Mouse (Mus musculus): ENCODE data around the gene Ptp4a2. TPM values are rescaled to one million over a fixed set of nuclear protein-coding genes. Genes with fewer than 3 reads are reported as not detected.
"Not testable (repeated sequence)": the region's sequence is repeated elsewhere in the genome, so short reads cannot be mapped to it uniquely, and the experiment has no call there.

The Ptp4a2 gene
- polyA plus RNA-seq, 1 experiment from 2014 or later: 311 TPM

GRCm38 (mm10) chr4:129879206-129879780 is 68.3 kb downstream of the Ptp4a2 start:
- peaks cover 35% of the 10 kb centered on the region for H3K4me1 ChIP-seq
- 71% methylated on average over 4 of the region's 4 CpGs for WGBS
- H3K9ac ChIP-seq: no peak overlapping the region
- H3K9me3 ChIP-seq (replicated peaks): no peaks in the 10 kb centered on the region
- no peaks in the 10 kb centered on the region for H3K27me3 ChIP-seq
- no peaks in the 10 kb centered on the region for H3K36me3 ChIP-seq
- H3K4me2 ChIP-seq: no peak overlapping the region
- H3K27ac ChIP-seq: no peak overlapping the region
- ATAC-seq (replicated peaks; ENCODE audit: low FRiP score): no peak
- no peak overlapping the region for H3K4me3 ChIP-seq (replicated peaks)

- Histone ChIP-seq H3K9ac (no peak overlapping the region), H3K27ac (no peak overlapping the region), H3K27me3 (no peaks in the 10 kb centered on the region), H3K9me3 (replicated peaks) (no peaks in the 10 kb centered on the region), H3K4me2 (no peak overlapping the region), H3K36me3 (no peaks in the 10 kb centered on the region), H3K4me1 (peaks cover 35% of the 10 kb centered on the region), H3K4me3 (replicated peaks) (no peak overlapping the region)
- no peak for ATAC-seq (replicated peaks; ENCODE audit: low FRiP score)
- WGBS: 69% methylated on average over 7 of the region's 7 CpGs
Observed at GRCm38 (mm10) chr4:129880615-129881014, 69.6 kb downstream of the Ptp4a2 start.

- no peak overlapping the region for H3K9ac ChIP-seq
- no peak overlapping the region for H3K4me2 ChIP-seq
- no peak for ATAC-seq (replicated peaks; ENCODE audit: low FRiP score)
- 34% methylated on average over 3 of the region's 3 CpGs for WGBS
- peak overlapping the region; percentile 60; the same call in 1 of the 2 replicates for H3K27ac ChIP-seq
- no peak overlapping the region for H3K4me3 ChIP-seq (replicated peaks)
- peaks cover 32% of the 10 kb centered on the region for H3K4me1 ChIP-seq
- H3K27me3 ChIP-seq: no peaks in the 10 kb centered on the region
- no peaks in the 10 kb centered on the region for H3K36me3 ChIP-seq
- no peaks in the 10 kb centered on the region for H3K9me3 ChIP-seq (replicated peaks)
Observed at GRCm38 (mm10) chr4:129881661-129882060, 70.6 kb downstream of the Ptp4a2 start.

GRCm38 (mm10) chr4:129882555-129883293 is 71.7 kb downstream of the Ptp4a2 start:
- H3K27me3 ChIP-seq: no peaks in the 10 kb centered on the region
- H3K27ac ChIP-seq: peak overlapping the region; percentile 60
- H3K4me1 ChIP-seq: peaks cover 22% of the 10 kb centered on the region
- 23% methylated on average over 11 of the region's 11 CpGs for WGBS
- peak; percentile 54; the same call in 1 of the 2 replicates for ATAC-seq (replicated peaks; ENCODE audit: low FRiP score)
- no peaks in the 10 kb centered on the region for H3K9me3 ChIP-seq (replicated peaks)
- H3K36me3 ChIP-seq: no peaks in the 10 kb centered on the region
- peak overlapping the region; percentile 10; the same call in 1 of the 2 replicates for H3K4me3 ChIP-seq (replicated peaks)
- H3K9ac ChIP-seq: no peak overlapping the region
- H3K4me2 ChIP-seq: peak overlapping the region; percentile 46

GRCm38 (mm10) chr4:129884041-129884930 is 73.3 kb downstream of the Ptp4a2 start:
- Histone ChIP-seq H3K4me2 (no peak overlapping the region), H3K27ac (no peak overlapping the region), H3K4me3 (replicated peaks) (no peak overlapping the region), H3K9ac (no peak overlapping the region), H3K9me3 (replicated peaks) (no peaks in the 10 kb centered on the region), H3K27me3 (no peaks in the 10 kb centered on the region), H3K36me3 (no peaks in the 10 kb centered on the region), H3K4me1 (peaks cover 18% of the 10 kb centered on the region)
- 75% methylated on average over 12 of the region's 12 CpGs for WGBS
- ATAC-seq (replicated peaks; ENCODE audit: low FRiP score): no peak

- H3K36me3 ChIP-seq: no peaks in the 10 kb centered on the region
- no peak overlapping the region for H3K4me3 ChIP-seq (replicated peaks)
- ATAC-seq (replicated peaks; ENCODE audit: low FRiP score): no peak
- 77% methylated on average over 10 of the region's 10 CpGs for WGBS
- H3K9ac ChIP-seq: no peak overlapping the region
- H3K4me1 ChIP-seq: no peaks in the 10 kb centered on the region
- no peaks in the 10 kb centered on the region for H3K9me3 ChIP-seq (replicated peaks)
- no peak overlapping the region for H3K27ac ChIP-seq
- H3K4me2 ChIP-seq: no peak overlapping the region
- no peaks in the 10 kb centered on the region for H3K27me3 ChIP-seq
Observed at GRCm38 (mm10) chr4:129889661-129890060, 78.6 kb downstream of the Ptp4a2 start.

GRCm38 (mm10) chr4:129890094-129890493 is 79.1 kb downstream of the Ptp4a2 start:
- ATAC-seq (replicated peaks; ENCODE audit: low FRiP score): no peak
- no peaks in the 10 kb centered on the region for H3K4me1 ChIP-seq
- no peak overlapping the region for H3K4me2 ChIP-seq
- no peak overlapping the region for H3K4me3 ChIP-seq (replicated peaks)
- WGBS: 88% methylated on average over 7 of the region's 7 CpGs
- no peak overlapping the region for H3K9ac ChIP-seq
- H3K27me3 ChIP-seq: no peaks in the 10 kb centered on the region
- no peak overlapping the region for H3K27ac ChIP-seq
- no peaks in the 10 kb centered on the region for H3K36me3 ChIP-seq
- no peaks in the 10 kb centered on the region for H3K9me3 ChIP-seq (replicated peaks)

- 89% methylated on average over 3 of the region's 3 CpGs for WGBS
- no peaks in the 10 kb centered on the region for H3K36me3 ChIP-seq
- no peak overlapping the region for H3K27ac ChIP-seq
- H3K9ac ChIP-seq: no peak overlapping the region
- H3K4me3 ChIP-seq (replicated peaks): no peak overlapping the region
- H3K4me2 ChIP-seq: no peak overlapping the region
- H3K4me1 ChIP-seq: no peaks in the 10 kb centered on the region
- no peaks in the 10 kb centered on the region for H3K27me3 ChIP-seq
- ATAC-seq (replicated peaks; ENCODE audit: low FRiP score): no peak
- no peaks in the 10 kb centered on the region for H3K9me3 ChIP-seq (replicated peaks)
Observed at GRCm38 (mm10) chr4:129894861-129895260, 83.8 kb downstream of the Ptp4a2 start.

DNA sequence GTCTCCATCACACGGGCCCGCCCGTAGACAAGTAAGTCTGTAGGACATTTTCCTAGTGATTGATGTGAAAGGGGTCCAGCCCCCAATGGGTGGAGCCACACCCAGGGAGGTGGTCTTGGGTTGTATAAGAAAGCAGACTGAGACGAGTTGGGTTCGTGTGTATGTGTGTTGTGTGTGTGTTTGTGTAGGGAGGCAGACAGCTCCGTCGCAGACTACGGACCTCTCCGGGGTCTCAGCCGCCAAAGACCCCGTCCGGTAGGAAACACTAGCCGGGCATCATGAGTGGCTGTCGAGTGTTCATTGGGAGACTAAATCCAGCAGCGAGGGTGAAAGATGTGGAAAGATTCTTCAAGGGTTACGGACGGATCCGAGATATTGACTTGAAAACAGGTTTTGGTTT is 87.8 kb downstream of the Ptp4a2 start:
- H3K9me3 ChIP-seq (replicated peaks); H3K4me2 ChIP-seq; ATAC-seq (replicated peaks; ENCODE audit: low FRiP score); H3K4me3 ChIP-seq (replicated peaks); H3K27ac ChIP-seq; H3K36me3 ChIP-seq; H3K27me3 ChIP-seq; H3K4me1 ChIP-seq; H3K9ac ChIP-seq: not testable (repeated sequence)
- WGBS: 95% methylated on average over 18 of the region's 18 CpGs

Small RNAs within 50 kb of the gene (microRNA-seq; reads per million reads assigned to microRNA genes)
- not detected for gene Gm28017

Other genes starting within 250 kb of the Ptp4a2 start
- 11.3 and 11.4 TPM in 2 replicates for gene Lck, start 237.6 kb upstream of the Ptp4a2 start, polyA plus RNA-seq (2015; fragmentation: Nextera tagmentation; extraction: Ambion mirVana)
- gene Fam167b, start 232.7 kb upstream of the Ptp4a2 start, polyA plus RNA-seq (2015; fragmentation: Nextera tagmentation; extraction: Ambion mirVana): 27.8 and 29.1 TPM in 2 replicates
- gene Eif3i, start 210.6 kb upstream of the Ptp4a2 start, polyA plus RNA-seq (2015; fragmentation: Nextera tagmentation; extraction: Ambion mirVana): 287 and 288 TPM in 2 replicates
- 209 and 215 TPM in 2 replicates for gene Tmem234, start 210.6 kb upstream of the Ptp4a2 start, polyA plus RNA-seq (2015; fragmentation: Nextera tagmentation; extraction: Ambion mirVana)
- 2.1 and 2.4 TPM in 2 replicates for gene Dcdc2b, start 197.0 kb upstream of the Ptp4a2 start, polyA plus RNA-seq (2015; fragmentation: Nextera tagmentation; extraction: Ambion mirVana)
- gene Iqcc, start 192.1 kb upstream of the Ptp4a2 start, polyA plus RNA-seq (2015; fragmentation: Nextera tagmentation; extraction: Ambion mirVana): 29.4 TPM in 2 replicates
- 52.4 and 65.7 TPM in 2 replicates for gene Ccdc28b, start 187.3 kb upstream of the Ptp4a2 start, polyA plus RNA-seq (2015; fragmentation: Nextera tagmentation; extraction: Ambion mirVana)
- 82.1 and 84.4 TPM in 2 replicates for gene Txlna, start 170.2 kb upstream of the Ptp4a2 start, polyA plus RNA-seq (2015; fragmentation: Nextera tagmentation; extraction: Ambion mirVana)
- gene Kpna6, start 138.5 kb upstream of the Ptp4a2 start, polyA plus RNA-seq (2015; fragmentation: Nextera tagmentation; extraction: Ambion mirVana): 18.6 and 18.7 TPM in 2 replicates
- 20.2 and 21.6 TPM in 2 replicates for gene Tmem39b, start 114.4 kb upstream of the Ptp4a2 start, polyA plus RNA-seq (2015; fragmentation: Nextera tagmentation; extraction: Ambion mirVana)
- 118 and 125 TPM in 2 replicates for gene Khdrbs1, start 68.9 kb upstream of the Ptp4a2 start, polyA plus RNA-seq (2015; fragmentation: Nextera tagmentation; extraction: Ambion mirVana)
- gene Spocd1, start 118.0 kb downstream of the Ptp4a2 start, polyA plus RNA-seq (2015; fragmentation: Nextera tagmentation; extraction: Ambion mirVana): not detected in 2 replicates
- 1.8 and 2.3 TPM in 2 replicates for gene Adgrb2, start 173.7 kb downstream of the Ptp4a2 start, polyA plus RNA-seq (2015; fragmentation: Nextera tagmentation; extraction: Ambion mirVana)
- 42.7 and 57.4 TPM in 2 replicates for gene Col16a1, start 236.6 kb downstream of the Ptp4a2 start, polyA plus RNA-seq (2015; fragmentation: Nextera tagmentation; extraction: Ambion mirVana)